Mouse (Mus musculus) adrenal gland, postnatal 14 days (tissue): ENCODE data around the gene Ino80b. TPM values are rescaled to one million over a fixed set of nuclear protein-coding genes. Genes with fewer than 3 reads are reported as not detected.

Experiments used
- DNase-seq: peaks from one replicate; pipeline ENCODE4 v3.0.0; 2021; ENCODE audit warnings: mixed read lengths
- total RNA-seq: library from RNA; stranded (reverse); gene quantifications from 2 replicates; pipeline ENCODE4 v1.2.3, GENCODE M21; 2021

Ino80b gene
- total RNA-seq, 1 experiment from 2014 or later = 19.3 TPM

GRCm38 (mm10) chr6:83141636-83142035 lies 16.4 kb upstream of the Ino80b start:
- peak; percentile 46 for DNase-seq

GRCm38 (mm10) chr6:83140044-83140443 lies 14.8 kb upstream of the Ino80b start:
- DNase-seq = no peak

GRCm38 (mm10) chr6:83138056-83138455 lies 12.8 kb upstream of the Ino80b start:
- DNase-seq = peak; percentile 56

- DNase-seq = peak; percentile 96
These were observed 12.3 kb upstream of the Ino80b start for GRCm38 (mm10) chr6:83137576-83137950.

GRCm38 (mm10) chr6:83136881-83137575 lies 11.8 kb upstream of the Ino80b start:
- peak; percentile 87 for DNase-seq

- DNase-seq = no peak
These were observed 11.2 kb upstream of the Ino80b start for GRCm38 (mm10) chr6:83136291-83136880.

- DNase-seq = peak; percentile 61
These were observed 10.4 kb upstream of the Ino80b start for GRCm38 (mm10) chr6:83135571-83136161.

GRCm38 (mm10) chr6:83134951-83135513 lies 9.8 kb upstream of the Ino80b start, which contains the start of gene Rtkn:
Gene Rtkn (plus strand): TSS chr6:83135463.
- no peak for DNase-seq

- no peak for DNase-seq
These were observed 9.0 kb upstream of the Ino80b start for GRCm38 (mm10) chr6:83134226-83134625.

GRCm38 (mm10) chr6:83132176-83132919 lies 7.1 kb upstream of the Ino80b start:
- DNase-seq = no peak

GRCm38 (mm10) chr6:83131469-83132034 lies 6.3 kb upstream of the Ino80b start:
- no peak for DNase-seq

- no peak for DNase-seq
These were observed 2.2 kb upstream of the Ino80b start for GRCm38 (mm10) chr6:83127419-83127818.

GRCm38 (mm10) chr6:83124851-83125312 lies 349 bp downstream of the Ino80b start:
- peak; percentile 96 for DNase-seq

- no peak for DNase-seq
These were observed 2.3 kb downstream of the Ino80b start for GRCm38 (mm10) chr6:83122961-83123360.

GRCm38 (mm10) chr6:83121863-83122710 lies 3.1 kb downstream of the Ino80b start:
- no peak for DNase-seq

GRCm38 (mm10) chr6:83120930-83121862 lies 4.0 kb downstream of the Ino80b start, which contains the start of gene Wbp1:
Gene Wbp1 (minus strand): TSS chr6:83121559.
- peak; percentile 97 for DNase-seq

- DNase-seq = peak; percentile 56
These were observed 5.5 kb downstream of the Ino80b start for GRCm38 (mm10) chr6:83119734-83120051.

GRCm38 (mm10) chr6:83118825-83119733 lies 6.2 kb downstream of the Ino80b start:
- no peak for DNase-seq

- DNase-seq = no peak
These were observed 6.9 kb downstream of the Ino80b start for GRCm38 (mm10) chr6:83118369-83118768.
